Mouse (Mus musculus) ES-E14 (cell line): Measurements from ENCODE around the gene Anks1b. TPM values are rescaled to one million over a fixed set of nuclear protein-coding genes. Genes with fewer than 3 reads are reported as not detected.

ENCODE experiments used
- DNase-seq: peaks from one replicate; pipeline ENCODE4 v3.0.0-alpha.2; 2013; ENCODE audit warnings: low read depth, low spot score
- H3K27ac ChIP-seq: 2 replicates; pipeline ENCODE4 v1.5.1; 2012; ENCODE audit warnings: low read depth, mild to moderate bottlenecking, low read length, moderate library complexity, mixed read lengths; ENCODE audit not compliant: poor library complexity, insufficient read depth, severe bottlenecking
- H3K36me3 ChIP-seq: 2 replicates; pipeline ENCODE4 v1.6.1; 2012; ENCODE audit warnings: mild to moderate bottlenecking, low read length, moderate library complexity, mixed read lengths; ENCODE audit not compliant: control insufficient read depth, poor library complexity, insufficient read depth, severe bottlenecking
- H3K4me1 ChIP-seq, 2 experiments: fragments of 150-350 bp in 1 of 2; sonication (generic) in 1 of 2; 2 replicates each; pipeline ENCODE4 v1.6.1; 2012; ENCODE audit warnings: low read length in 2 of 2, mild to moderate bottlenecking in 1 of 2, mixed read lengths in 1 of 2; ENCODE audit not compliant: control insufficient read depth in 2 of 2, insufficient read depth in 2 of 2, poor library complexity in 1 of 2
- H3K4me3 ChIP-seq, 2 experiments: fragments of 150-350 bp in 1 of 2; sonication (generic) in 1 of 2; 2 replicates each; pipeline ENCODE4 v1.5.1; 2012; ENCODE audit warnings: low read length in 2 of 2, low read depth in 1 of 2, mild to moderate bottlenecking in 1 of 2, mixed read lengths in 1 of 2; ENCODE audit not compliant: insufficient read depth in 1 of 2, poor library complexity in 1 of 2, severe bottlenecking in 1 of 2
- H3K9ac ChIP-seq: 2 replicates; pipeline ENCODE4 v1.6.1; 2012; ENCODE audit warnings: low read depth, mild to moderate bottlenecking, low read length, mixed read lengths; ENCODE audit not compliant: poor library complexity, insufficient read depth, severe bottlenecking
- H3K9me3 ChIP-seq: fragments of 150-350 bp; sonication (generic); 2 replicates; pipeline ENCODE4 v1.6.1; 2012; ENCODE audit warnings: low read depth, mild to moderate bottlenecking, low read length; ENCODE audit not compliant: control insufficient read depth, insufficient read depth
- CHD2 ChIP-seq: IDR thresholded peaks from 2 replicates; pipeline ENCODE4 v1.6.1; 2014; ENCODE audit warnings: mild to moderate bottlenecking, low read depth, low read length, inconsistent platforms
- HCFC1 ChIP-seq: IDR thresholded peaks from 2 replicates; pipeline ENCODE4 v1.6.1; 2012; ENCODE audit warnings: low read length, inconsistent platforms, borderline replicate concordance; ENCODE audit not compliant: insufficient read depth
- MAFK ChIP-seq: IDR thresholded peaks from 2 replicates; pipeline ENCODE4 v1.6.1; 2014; ENCODE audit warnings: mild to moderate bottlenecking, low read depth, low read length, inconsistent platforms; ENCODE audit not compliant: insufficient read depth
- ZC3H11A ChIP-seq: IDR thresholded peaks from 2 replicates; pipeline ENCODE4 v1.6.1; 2012; ENCODE audit warnings: low read depth, mild to moderate bottlenecking, inconsistent platforms, low read length, borderline replicate concordance
- ZNF384 ChIP-seq: IDR thresholded peaks from 2 replicates; pipeline ENCODE4 v1.6.1; 2012; ENCODE audit warnings: low read depth, low read length, inconsistent platforms
- in situ Hi-C, 2 experiments: fragments of 600-800 bp; cut with MboI; formaldehyde crosslinking; loops; one replicate each; pipeline ENCODE4 v1.15.1; 2025; ENCODE audit warnings: low sequenced_read_pairs in 2 of 2, inconsistent platforms in 1 of 2; ENCODE audit not compliant: unreplicated experiment in 2 of 2
- total RNA-seq: library from RNA; depleted of rRNA; stranded (reverse); fragments of 300-350 nt; gene quantifications from 2 replicates; pipeline ENCODE4 v1.2.3, GENCODE M21; 2012

Gene Anks1b
- total RNA-seq, 1 experiment: 2.6 TPM

- Histone ChIP-seq H3K4me3 (no peak overlapping the region), H3K4me1 (no peaks in the 10 kb centered on the region), H3K9ac (no peak overlapping the region), H3K9me3 (no peaks in the 10 kb centered on the region), H3K36me3 (no peaks in the 10 kb centered on the region), H3K27ac (no peak overlapping the region)
- in situ Hi-C loops: no loop called here
- DNase-seq: no peak
- no peak for TF ChIP-seq HCFC1
- no peak for TF ChIP-seq CHD2
- no peak for TF ChIP-seq MAFK
- no peak for TF ChIP-seq ZNF384
- TF ChIP-seq ZC3H11A: no peak
Measured at GRCm38 (mm10) chr10:90637352-90637751, 764.0 kb downstream of the Anks1b start.

- H3K36me3 ChIP-seq: no peaks in the 10 kb centered on the region
- no peak overlapping the region for H3K9ac ChIP-seq
- H3K4me1 ChIP-seq: no peaks in the 10 kb centered on the region
- no peak for TF ChIP-seq MAFK
- TF ChIP-seq CHD2: no peak
- no peak for TF ChIP-seq HCFC1
- TF ChIP-seq ZC3H11A: no peak
- no peak for TF ChIP-seq ZNF384
- in situ Hi-C loops: no loop called here
- H3K27ac ChIP-seq: no peak overlapping the region
- no peak overlapping the region for H3K4me3 ChIP-seq
- H3K9me3 ChIP-seq: no peaks in the 10 kb centered on the region
- no peak for DNase-seq
Measured at GRCm38 (mm10) chr10:90649681-90650080, 776.4 kb downstream of the Anks1b start.

GRCm38 (mm10) chr10:90657416-90658120, 784.3 kb downstream of the Anks1b start:
- no peak overlapping the region for H3K4me3 ChIP-seq
- no peaks in the 10 kb centered on the region for H3K9me3 ChIP-seq
- TF ChIP-seq ZNF384 (no peak), MAFK (no peak), HCFC1 (no peak), CHD2 (no peak), ZC3H11A (no peak)
- H3K9ac ChIP-seq: no peak overlapping the region
- no peaks in the 10 kb centered on the region for H3K36me3 ChIP-seq
- no peak overlapping the region for H3K27ac ChIP-seq
- in situ Hi-C loops: no loop called here
- DNase-seq: no peak
- H3K4me1 ChIP-seq: no peaks in the 10 kb centered on the region

GRCm38 (mm10) chr10:90666746-90667145, 793.4 kb downstream of the Anks1b start:
- TF ChIP-seq ZC3H11A: no peak
- no peak overlapping the region for H3K27ac ChIP-seq
- H3K9me3 ChIP-seq: no peaks in the 10 kb centered on the region
- no peaks in the 10 kb centered on the region for H3K36me3 ChIP-seq
- H3K9ac ChIP-seq: no peak overlapping the region
- no peak for DNase-seq
- H3K4me1 ChIP-seq: no peaks in the 10 kb centered on the region
- H3K4me3 ChIP-seq: no peak overlapping the region
- in situ Hi-C loops: no loop called here

GRCm38 (mm10) chr10:90670291-90670690, 797.0 kb downstream of the Anks1b start:
- no peak overlapping the region for H3K27ac ChIP-seq
- in situ Hi-C loops: no loop called here
- TF ChIP-seq ZC3H11A: no peak
- TF ChIP-seq CHD2: no peak
- no peak for TF ChIP-seq HCFC1
- no peak for TF ChIP-seq MAFK
- TF ChIP-seq ZNF384: no peak

More at GRCm38 (mm10) chr10:90670291-90670690, 797.0 kb downstream of the Anks1b start:
- no peaks in the 10 kb centered on the region for H3K4me1 ChIP-seq
- DNase-seq: no peak
- H3K9me3 ChIP-seq: no peaks in the 10 kb centered on the region
- H3K36me3 ChIP-seq: no peaks in the 10 kb centered on the region
- H3K4me3 ChIP-seq: no peak overlapping the region
- no peak overlapping the region for H3K9ac ChIP-seq
